Mouse (Mus musculus) brain, embryonic 14.5 days (tissue): Measurements from ENCODE around the gene Rufy1. TPM values are rescaled to one million over a fixed set of nuclear protein-coding genes. Genes with fewer than 3 reads are reported as not detected.
"Not testable (repeated sequence)": the region's sequence is repeated elsewhere in the genome, so short reads cannot be mapped to it uniquely, and the experiment has no call there.

Experiments
- DNase-seq: peaks from one replicate; pipeline ENCODE4 v3.0.0-alpha.2; 2011; ENCODE audit warnings: low read depth
- CTCF ChIP-seq: fragments of 200-500 bp; IDR thresholded peaks from 2 replicates; pipeline ENCODE4 v1.5.1; 2012; ENCODE audit warnings: inconsistent platforms, mild to moderate bottlenecking, moderate library complexity, borderline replicate concordance; ENCODE audit not compliant: insufficient read depth, insufficient read length; ENCODE audit errors: extremely low read depth
- POLR2A ChIP-seq: fragments of 200-500 bp; IDR thresholded peaks from 2 replicates; pipeline ENCODE4 v1.6.1; 2012; ENCODE audit warnings: mild to moderate bottlenecking, inconsistent platforms, borderline replicate concordance; ENCODE audit not compliant: poor library complexity, insufficient read depth, insufficient read length, severe bottlenecking; ENCODE audit errors: extremely low read depth
- polyA plus RNA-seq: library from polyadenylated mRNA; depleted of rRNA; stranded (reverse); fragments of >200 nt; gene quantifications from 2 replicates; pipeline ENCODE4 v1.2.3, GENCODE M21; 2012

Gene Rufy1
- polyA plus RNA-seq, 1 experiment, result 23.0 TPM

- no peak for DNase-seq
- TF ChIP-seq POLR2A (no peak), CTCF (no peak)
Measured at GRCm38 (mm10) chr11:50374286-50375015, 56.5 kb downstream of the Rufy1 start.

GRCm38 (mm10) chr11:50373621-50374020 lies 57.3 kb downstream of the Rufy1 start:
- no peak for DNase-seq
- TF ChIP-seq CTCF, result no peak

- no peak for DNase-seq
- TF ChIP-seq CTCF, result no peak
- no peak for TF ChIP-seq POLR2A
Measured at GRCm38 (mm10) chr11:50373086-50373485, 57.8 kb downstream of the Rufy1 start.

- TF ChIP-seq POLR2A, result no peak
- TF ChIP-seq CTCF, result no peak
- no peak for DNase-seq
Measured at GRCm38 (mm10) chr11:50371911-50372310, 59.0 kb downstream of the Rufy1 start.

GRCm38 (mm10) chr11:50371399-50371841 lies 59.5 kb downstream of the Rufy1 start:
- DNase-seq, result peak; percentile 88

GRCm38 (mm10) chr11:50370969-50371368 lies 60.0 kb downstream of the Rufy1 start:
- DNase-seq, result no peak
- TF ChIP-seq POLR2A, result no peak
- no peak for TF ChIP-seq CTCF

More at GRCm38 (mm10) chr11:50371399-50371841, 59.5 kb downstream of the Rufy1 start:
- TF ChIP-seq POLR2A (peak; percentile 32; the same call in 1 of the 2 replicates), CTCF (peak; percentile 55; the same call in 1 of the 2 replicates)

GRCm38 (mm10) chr11:50369360-50369911 lies 61.5 kb downstream of the Rufy1 start:
- no peak for TF ChIP-seq CTCF
- TF ChIP-seq POLR2A, result no peak
- no peak for DNase-seq

- no peak for DNase-seq
- TF ChIP-seq POLR2A (no peak), CTCF (no peak)
Measured at GRCm38 (mm10) chr11:50367531-50367930, 63.4 kb downstream of the Rufy1 start.

GRCm38 (mm10) chr11:50365322-50365721 lies 65.6 kb downstream of the Rufy1 start:
- no peak for TF ChIP-seq CTCF
- no peak for TF ChIP-seq POLR2A
- DNase-seq, result no peak

GRCm38 (mm10) chr11:50364548-50364947 lies 66.4 kb downstream of the Rufy1 start:
- TF ChIP-seq CTCF (peak; percentile 82; the same call in 1 of the 2 replicates), POLR2A (no peak)
- DNase-seq, result peak; percentile 92

GRCm38 (mm10) chr11:50361282-50361681 lies 69.6 kb downstream of the Rufy1 start:
- not testable (repeated sequence) for DNase-seq
